Mouse (Mus musculus) E14TG2a.4 (cell line): ENCODE results near the gene Adssl1.

Experiments
- CTCF ChIP-seq: conservative IDR thresholded peaks from 2 replicates; pipeline ENCODE4 v1.5.1; 2014; ENCODE audit warnings: low read length
- NANOG ChIP-seq: IDR thresholded peaks from 2 replicates; pipeline ENCODE4 v1.6.1; 2014; ENCODE audit warnings: borderline replicate concordance, low read length, mixed read lengths
- POU5F1 ChIP-seq: IDR thresholded peaks from 2 replicates; pipeline ENCODE4 v1.6.1; 2014; ENCODE audit warnings: low read length, borderline replicate concordance

- TF ChIP-seq CTCF (no peak), NANOG (no peak), POU5F1 (no peak)
Measured at GRCm38 (mm10) chr12:112661327-112661605, 41.4 kb downstream of the Adssl1 start.
